Mouse (Mus musculus) embryonic facial prominence, embryonic 12.5 days (tissue): Measurements from ENCODE around the gene 1700056E22Rik. TPM values are rescaled to one million over a fixed set of nuclear protein-coding genes. Genes with fewer than 3 reads are reported as not detected.

Experiments
- ATAC-seq: fragments of 200-750 bp; cut with Nextera tagmentation; 2 replicates; pipeline ENCODE4 v1.8.0; 2017; ENCODE audit not compliant: insufficient number of reproducible peaks, insufficient read depth, low FRiP score, low TSS enrichment
- H3K27ac ChIP-seq: fragments of 300-500 bp; sonication (generic); 2 replicates; pipeline ENCODE4 v1.5.1; 2016; ENCODE audit warnings: mild to moderate bottlenecking
- H3K27me3 ChIP-seq: fragments of 300-500 bp; sonication (generic); 2 replicates; pipeline ENCODE4 v1.6.1; 2016; ENCODE audit warnings: mild to moderate bottlenecking, moderate library complexity
- H3K36me3 ChIP-seq: fragments of 300-500 bp; sonication (generic); 2 replicates; pipeline ENCODE4 v1.6.1; 2016; ENCODE audit warnings: mild to moderate bottlenecking
- H3K4me1 ChIP-seq: fragments of 300-500 bp; sonication (generic); 2 replicates; pipeline ENCODE4 v1.6.1; 2016
- H3K4me2 ChIP-seq: fragments of 300-500 bp; sonication (generic); replicated peaks from 2 replicates; pipeline ENCODE4 v1.6.1; 2016; ENCODE audit warnings: mild to moderate bottlenecking, moderate library complexity
- H3K4me3 ChIP-seq: fragments of 300-500 bp; sonication (generic); 2 replicates; pipeline ENCODE4 v1.5.1; 2016; ENCODE audit warnings: mild to moderate bottlenecking
- H3K9ac ChIP-seq: fragments of 300-500 bp; sonication (generic); 2 replicates; pipeline ENCODE4 v1.6.1; 2016; ENCODE audit warnings: mild to moderate bottlenecking, moderate library complexity
- H3K9me3 ChIP-seq: fragments of 300-500 bp; sonication (generic); 2 replicates; pipeline ENCODE4 v1.6.1; 2016; ENCODE audit warnings: mild to moderate bottlenecking, moderate library complexity
- WGBS: fragments of 180-500 bp; shearing (Covaris S2); methylation state at CpG from one replicate; pipeline ENCODE4 v1.1.7; 2016; 5-methylcytosine and 5-hydroxymethylcytosine counted together
- polyA plus RNA-seq: library from polyadenylated mRNA; unstranded; fragments of >200 nt; fragmentation: Nextera tagmentation; extraction: Ambion mirVana; gene quantifications from 2 replicates; pipeline ENCODE4 v1.2.1, GENCODE M21; 2016

1700056E22Rik gene
- polyA plus RNA-seq, 1 experiment from 2014 or later: 1.0 TPM

DNA sequence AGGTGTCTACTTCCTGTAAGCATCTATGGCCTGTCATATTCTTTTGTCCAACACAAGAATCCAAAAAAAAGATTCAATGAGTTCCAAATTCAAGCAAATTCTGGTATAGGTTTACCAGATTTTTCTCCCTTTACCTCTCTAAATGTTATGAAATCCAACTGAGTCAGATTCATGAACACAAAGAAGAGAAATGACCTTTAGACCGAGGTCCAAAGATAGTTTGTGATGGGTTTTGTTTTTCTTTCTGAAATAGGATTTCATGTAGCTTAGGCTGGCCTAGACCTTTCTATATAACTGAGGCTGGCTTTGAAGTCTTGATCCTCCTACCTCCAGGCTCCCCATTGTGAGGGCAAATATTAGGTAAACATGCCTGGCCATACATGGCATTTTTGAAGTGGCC is 27.8 kb upstream of the 1700056E22Rik start:
- Histone ChIP-seq H3K27ac (no peak overlapping the region), H3K9ac (no peak overlapping the region), H3K27me3 (no peaks in the 10 kb centered on the region), H3K4me2 (no peak overlapping the region), H3K9me3 (no peaks in the 10 kb centered on the region), H3K36me3 (no peaks in the 10 kb centered on the region), H3K4me3 (no peak overlapping the region), H3K4me1 (no peaks in the 10 kb centered on the region)
- 79% methylated on average over 1 of the region's 1 CpGs for WGBS
- no peak for ATAC-seq

DNA sequence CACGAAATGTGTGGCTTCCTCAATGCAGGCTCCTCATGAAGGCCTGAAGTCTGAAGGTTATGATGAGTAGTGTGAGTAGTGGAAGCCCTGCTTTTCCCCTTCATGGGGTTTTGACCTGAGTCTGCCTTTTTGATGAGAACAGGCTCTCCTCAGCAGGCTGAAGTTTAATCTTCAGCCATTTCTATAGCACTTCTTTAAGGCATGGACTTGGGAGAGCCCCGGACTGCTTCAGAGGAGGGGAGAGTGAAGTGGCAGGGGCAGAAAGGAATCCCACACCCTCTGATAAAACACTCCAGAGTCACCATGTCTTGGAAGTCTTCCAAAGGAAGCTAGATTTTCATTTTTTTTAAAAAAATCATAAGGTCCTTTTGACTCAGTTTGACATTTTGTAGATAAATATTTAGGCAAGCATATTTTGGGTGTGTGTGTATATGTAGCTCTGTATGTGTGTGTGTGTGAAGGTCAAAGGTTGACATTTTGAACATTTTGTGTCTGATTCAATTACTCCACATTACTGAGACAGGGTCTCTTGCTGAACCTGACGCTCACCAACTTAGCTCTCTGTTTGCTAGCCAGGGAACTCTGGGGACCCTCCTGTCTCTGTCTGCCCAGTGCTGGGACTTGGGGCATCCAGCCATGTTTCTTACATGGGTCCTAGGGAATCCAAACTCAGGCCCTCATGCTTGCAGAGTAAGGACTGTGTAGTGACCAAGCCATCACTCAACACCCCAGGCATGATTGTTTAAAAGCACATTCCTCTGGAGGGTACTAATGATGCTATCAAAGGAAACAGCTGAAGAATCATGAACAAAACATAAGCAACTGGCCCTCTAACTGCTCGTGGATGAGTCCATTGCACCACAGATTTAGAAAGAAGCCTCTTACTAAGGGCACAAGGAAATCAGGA is 27.0 kb upstream of the 1700056E22Rik start:
- no peak for ATAC-seq
- no peaks in the 10 kb centered on the region for H3K36me3 ChIP-seq

GRCm38 (mm10) chr1:184060381-184060780 is 26.3 kb upstream of the 1700056E22Rik start:
- H3K27me3 ChIP-seq: no peaks in the 10 kb centered on the region
- H3K9ac ChIP-seq: no peak overlapping the region
- H3K9me3 ChIP-seq: no peaks in the 10 kb centered on the region
- no peak overlapping the region for H3K4me2 ChIP-seq
- 78% methylated on average over 9 of the region's 9 CpGs for WGBS
- no peaks in the 10 kb centered on the region for H3K4me1 ChIP-seq
- H3K4me3 ChIP-seq: no peak overlapping the region
- H3K36me3 ChIP-seq: no peaks in the 10 kb centered on the region
- 0 out of 2 replicates have a peak overlapping the region, but pooled peaks have one; percentile 17 for H3K27ac ChIP-seq
- ATAC-seq: no peak

More for the DNA sequence above, 27.0 kb upstream of the 1700056E22Rik start:
- 62% methylated on average over 4 of the region's 4 CpGs for WGBS
- H3K4me3 ChIP-seq: no peak overlapping the region
- H3K27me3 ChIP-seq: no peaks in the 10 kb centered on the region
- H3K4me1 ChIP-seq: no peaks in the 10 kb centered on the region
- no peak overlapping the region for H3K4me2 ChIP-seq
- no peaks in the 10 kb centered on the region for H3K9me3 ChIP-seq
- no peak overlapping the region for H3K27ac ChIP-seq
- no peak overlapping the region for H3K9ac ChIP-seq

- no peaks in the 10 kb centered on the region for H3K9me3 ChIP-seq
- no peaks in the 10 kb centered on the region for H3K36me3 ChIP-seq
- no peaks in the 10 kb centered on the region for H3K4me1 ChIP-seq
- ATAC-seq: no peak
- 79% methylated on average over 3 of the region's 3 CpGs for WGBS
- H3K4me3 ChIP-seq: no peak overlapping the region
- no peak overlapping the region for H3K4me2 ChIP-seq
- no peak overlapping the region for H3K27ac ChIP-seq
- no peak overlapping the region for H3K9ac ChIP-seq
- no peaks in the 10 kb centered on the region for H3K27me3 ChIP-seq
These were observed 25.7 kb upstream of the 1700056E22Rik start for GRCm38 (mm10) chr1:184059814-184060213.

GRCm38 (mm10) chr1:184058206-184058605 is 24.1 kb upstream of the 1700056E22Rik start:
- no peak overlapping the region for H3K4me2 ChIP-seq
- 69% methylated on average over 8 of the region's 8 CpGs for WGBS
- no peak overlapping the region for H3K9ac ChIP-seq
- H3K4me1 ChIP-seq: no peaks in the 10 kb centered on the region
- H3K9me3 ChIP-seq: no peaks in the 10 kb centered on the region
- no peak overlapping the region for H3K27ac ChIP-seq
- no peaks in the 10 kb centered on the region for H3K36me3 ChIP-seq
- H3K27me3 ChIP-seq: no peaks in the 10 kb centered on the region
- no peak overlapping the region for H3K4me3 ChIP-seq
- ATAC-seq: no peak

GRCm38 (mm10) chr1:184054176-184054575 is 20.1 kb upstream of the 1700056E22Rik start:
- Histone ChIP-seq H3K4me3 (no peak overlapping the region), H3K9ac (no peak overlapping the region), H3K27me3 (no peaks in the 10 kb centered on the region), H3K36me3 (no peaks in the 10 kb centered on the region), H3K9me3 (no peaks in the 10 kb centered on the region), H3K27ac (no peak overlapping the region), H3K4me1 (peaks cover 9% of the 10 kb centered on the region), H3K4me2 (no peak overlapping the region)
- ATAC-seq: no peak
- 85% methylated on average over 2 of the region's 2 CpGs for WGBS

DNA sequence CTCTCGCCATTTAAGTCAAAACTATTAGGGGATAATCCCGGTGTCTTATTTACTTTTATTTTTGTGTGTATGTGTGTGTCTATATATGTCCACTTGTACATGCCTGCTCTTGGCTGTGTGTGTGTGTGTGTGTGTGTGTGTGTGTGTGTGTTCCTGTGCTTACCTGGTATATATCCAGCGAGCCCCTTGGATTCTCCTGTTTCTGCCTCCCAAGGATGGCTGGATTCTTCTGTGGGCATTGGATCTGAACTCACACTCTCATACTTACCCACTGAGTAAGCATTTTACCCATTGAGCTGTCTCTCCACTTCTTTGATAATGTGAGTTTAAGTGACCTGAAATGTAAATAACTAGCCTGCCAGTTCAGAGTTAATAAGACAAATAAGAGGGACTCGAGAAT is 19.6 kb upstream of the 1700056E22Rik start:
- Histone ChIP-seq H3K4me3 (no peak overlapping the region), H3K36me3 (no peaks in the 10 kb centered on the region), H3K9me3 (no peaks in the 10 kb centered on the region), H3K4me1 (peaks cover 13% of the 10 kb centered on the region), H3K9ac (no peak overlapping the region), H3K27me3 (no peaks in the 10 kb centered on the region), H3K27ac (no peak overlapping the region), H3K4me2 (no peak overlapping the region)
- no peak for ATAC-seq
- 81% methylated on average over 4 of the region's 4 CpGs for WGBS

DNA sequence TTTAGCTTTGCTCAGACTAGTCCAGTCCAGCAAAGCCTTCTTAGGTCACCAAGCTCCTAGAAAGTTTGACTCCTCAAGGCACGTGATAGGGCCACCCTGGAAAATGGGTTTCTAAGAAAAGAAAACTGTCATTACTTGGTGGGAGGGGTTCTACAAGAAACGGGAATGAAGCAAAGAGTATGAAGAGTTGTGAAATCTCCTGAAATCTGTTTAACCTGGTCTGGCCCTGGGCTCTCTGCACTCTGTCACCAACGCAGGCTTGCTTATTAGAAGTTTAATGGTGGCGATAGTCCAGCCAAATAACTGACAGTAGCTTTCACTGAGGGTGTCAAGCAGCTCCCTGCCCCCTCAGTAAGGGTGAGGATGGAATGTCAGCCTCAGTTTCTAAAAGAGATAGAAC is 19.0 kb upstream of the 1700056E22Rik start:
- H3K9ac ChIP-seq: no peak overlapping the region
- no peaks in the 10 kb centered on the region for H3K36me3 ChIP-seq
- no peak for ATAC-seq
- peaks cover 13% of the 10 kb centered on the region for H3K4me1 ChIP-seq
- H3K9me3 ChIP-seq: no peaks in the 10 kb centered on the region
- WGBS: 87% methylated on average over 4 of the region's 4 CpGs
- no peaks in the 10 kb centered on the region for H3K27me3 ChIP-seq
- H3K4me2 ChIP-seq: no peak overlapping the region
- H3K27ac ChIP-seq: no peak overlapping the region
- H3K4me3 ChIP-seq: no peak overlapping the region

- no peaks in the 10 kb centered on the region for H3K9me3 ChIP-seq
- ATAC-seq: no peak
- no peaks in the 10 kb centered on the region for H3K36me3 ChIP-seq
- peaks cover 13% of the 10 kb centered on the region for H3K4me1 ChIP-seq
- H3K27ac ChIP-seq: no peak overlapping the region
- no peaks in the 10 kb centered on the region for H3K27me3 ChIP-seq
- H3K9ac ChIP-seq: no peak overlapping the region
- H3K4me3 ChIP-seq: no peak overlapping the region
- 65% methylated on average over 4 of the region's 4 CpGs for WGBS
- H3K4me2 ChIP-seq: no peak overlapping the region
These were observed 18.2 kb upstream of the 1700056E22Rik start for GRCm38 (mm10) chr1:184052331-184052730.

DNA sequence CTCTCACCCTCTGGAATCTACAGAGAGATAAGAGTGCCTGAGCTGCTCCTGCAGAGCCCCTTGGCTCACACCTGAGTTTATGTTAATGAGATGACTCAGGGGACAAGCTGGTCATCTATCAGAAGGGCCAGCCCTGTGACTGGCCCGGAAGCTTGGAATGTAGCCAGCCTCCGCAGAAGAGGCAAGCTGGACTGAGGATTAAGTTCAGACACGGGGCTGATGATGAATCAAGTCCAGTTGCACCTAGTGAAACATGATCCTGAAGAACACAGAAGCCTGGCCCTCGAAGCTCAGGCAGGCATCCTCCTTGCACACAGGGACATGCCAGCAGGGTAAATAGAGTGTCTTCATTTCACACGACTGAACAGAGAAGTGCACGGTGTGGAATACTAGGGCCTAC is 17.7 kb upstream of the 1700056E22Rik start:
- ATAC-seq: no peak
- 25% methylated on average over 6 of the region's 6 CpGs for WGBS
- Histone ChIP-seq H3K4me1 (peaks cover 13% of the 10 kb centered on the region), H3K9ac (no peak overlapping the region), H3K4me3 (no peak overlapping the region), H3K36me3 (no peaks in the 10 kb centered on the region), H3K27me3 (no peaks in the 10 kb centered on the region), H3K9me3 (no peaks in the 10 kb centered on the region), H3K27ac (no peak overlapping the region), H3K4me2 (no peak overlapping the region)

DNA sequence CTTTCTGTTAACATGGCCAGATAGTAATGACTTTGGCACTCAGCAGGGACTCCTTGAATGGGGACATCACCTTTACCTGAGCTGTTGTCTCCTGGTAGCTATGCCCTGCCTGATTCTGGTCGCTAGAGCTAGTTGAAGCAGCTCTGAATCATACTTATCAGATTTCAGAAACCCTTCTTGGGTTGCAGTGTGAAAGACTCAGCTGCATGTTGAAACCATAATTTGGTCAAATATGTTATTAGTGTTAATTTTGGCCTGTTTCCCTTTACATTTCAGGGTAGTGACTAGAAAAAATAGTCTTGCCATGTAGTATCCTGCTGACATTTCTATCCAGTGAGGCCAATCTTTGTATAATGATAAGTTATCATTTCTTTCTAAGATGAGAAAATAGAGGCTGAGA is 17.2 kb upstream of the 1700056E22Rik start:
- H3K27ac ChIP-seq: no peak overlapping the region
- H3K36me3 ChIP-seq: no peaks in the 10 kb centered on the region
- 22% methylated on average over 1 of the region's 1 CpGs for WGBS

GRCm38 (mm10) chr1:184048675-184049418 is 14.7 kb upstream of the 1700056E22Rik start:
- no peaks in the 10 kb centered on the region for H3K27me3 ChIP-seq
- no peak overlapping the region for H3K4me3 ChIP-seq
- no peak overlapping the region for H3K27ac ChIP-seq
- no peaks in the 10 kb centered on the region for H3K36me3 ChIP-seq
- no peak overlapping the region for H3K9ac ChIP-seq
- ATAC-seq: no peak
- WGBS: 56% methylated on average over 10 of the region's 10 CpGs
- no peaks in the 10 kb centered on the region for H3K9me3 ChIP-seq
- H3K4me2 ChIP-seq: no peak overlapping the region
- H3K4me1 ChIP-seq: peaks cover 21% of the 10 kb centered on the region

More for the DNA sequence above, 17.2 kb upstream of the 1700056E22Rik start:
- Histone ChIP-seq H3K4me1 (peaks cover 13% of the 10 kb centered on the region), H3K4me3 (no peak overlapping the region), H3K9ac (no peak overlapping the region), H3K27me3 (no peaks in the 10 kb centered on the region), H3K9me3 (no peaks in the 10 kb centered on the region), H3K4me2 (no peak overlapping the region)
- ATAC-seq: no peak
